Mouse (Mus musculus): ENCODE data around the gene Gm37240.

Gm37240 gene

DNA sequence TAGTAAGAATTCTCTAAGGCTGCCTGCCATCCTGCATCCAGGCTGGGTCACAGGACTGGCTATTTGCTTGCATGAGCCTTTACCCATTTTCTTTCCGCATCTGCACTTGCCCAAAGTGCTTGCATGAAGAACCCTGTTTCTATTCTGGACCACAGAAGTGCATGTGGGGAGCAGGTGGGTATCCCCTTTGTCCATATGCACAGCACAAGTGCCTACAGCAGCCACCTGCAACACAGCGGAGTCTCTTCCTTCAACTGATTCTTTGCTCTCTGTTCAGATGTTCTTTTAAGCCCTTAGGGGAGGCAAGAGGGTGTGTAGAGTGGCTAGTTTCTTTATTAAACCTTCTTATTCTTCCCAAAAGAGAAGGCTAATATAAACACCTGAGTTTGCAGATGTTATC is 1133.5 kb downstream of the Gm37240 start:
- DNase-seq (ENCODE audit: low spot score): no peak

DNA sequence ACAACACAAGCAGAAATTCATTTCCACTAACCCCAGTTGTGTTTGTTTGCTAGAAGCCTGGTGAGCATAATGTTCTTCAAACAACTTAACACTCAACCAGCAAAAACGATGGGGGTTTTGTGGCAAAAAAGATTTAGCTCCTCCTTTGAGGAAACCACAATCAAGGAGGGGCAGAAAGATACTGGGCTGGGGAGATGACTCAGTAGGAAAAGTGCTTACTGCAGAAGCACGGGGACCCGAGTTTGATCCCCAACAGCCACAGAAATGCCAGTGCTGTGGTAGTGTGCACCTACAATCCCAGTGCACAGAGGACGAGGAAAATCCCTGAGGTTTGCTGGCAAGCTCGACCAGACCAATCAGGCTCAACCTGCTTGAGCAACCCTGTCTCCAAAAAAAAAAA is 1138.1 kb downstream of the Gm37240 start:
- DNase-seq (ENCODE audit: low spot score): no peak

DNA sequence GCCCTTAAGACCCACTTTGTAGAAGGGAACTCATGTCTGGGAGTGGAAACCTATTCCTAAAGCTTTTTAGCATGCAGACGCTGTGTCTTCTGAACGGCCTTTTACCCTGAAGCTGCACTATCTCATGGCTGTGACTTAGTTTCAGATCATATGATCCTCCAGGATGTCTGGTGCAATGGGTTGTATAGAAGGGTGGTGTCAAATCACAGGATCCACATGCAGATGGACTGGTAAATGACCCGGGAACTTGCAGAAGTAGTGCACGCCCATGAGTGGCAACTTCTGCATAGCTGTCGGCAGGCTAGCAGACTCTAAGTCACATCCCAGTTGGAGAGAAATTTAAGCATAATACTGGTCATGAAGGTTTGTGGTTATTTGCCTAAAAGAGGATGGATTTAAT is 1139.2 kb downstream of the Gm37240 start:
- DNase-seq (ENCODE audit: low spot score): no peak

DNA sequence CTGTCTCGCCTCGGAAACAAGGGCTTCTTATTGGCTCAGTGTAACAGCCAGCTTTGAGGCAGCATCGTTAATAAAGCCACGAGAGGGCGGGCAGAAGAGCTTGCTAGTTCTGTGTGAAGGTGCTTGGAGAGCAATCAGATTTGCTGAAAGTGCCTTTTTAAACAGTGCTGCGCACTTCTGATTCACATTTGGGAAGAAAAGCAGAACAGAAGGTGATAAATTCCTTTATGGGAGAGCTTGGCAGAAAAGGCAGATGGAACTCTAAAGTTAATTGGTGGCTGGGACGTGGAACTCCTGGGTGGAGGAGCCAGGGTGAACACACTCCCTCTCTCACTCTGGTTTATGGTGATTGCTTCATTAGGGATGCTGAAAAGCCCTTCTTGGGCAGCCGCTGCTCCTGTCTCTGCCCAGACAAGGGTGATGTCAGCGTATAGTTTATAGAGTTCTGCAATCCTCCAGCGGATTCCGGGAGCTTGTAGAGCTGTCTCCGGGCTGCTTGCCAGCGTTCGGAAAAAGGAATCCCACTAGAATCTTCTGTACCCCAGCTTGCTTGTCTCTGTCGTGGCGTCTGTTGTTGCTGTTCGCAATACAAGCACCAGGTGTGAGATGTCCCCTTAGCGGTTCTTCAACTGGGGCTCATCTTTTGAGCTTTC is 1141.7 kb downstream of the Gm37240 start:
- DNase-seq (ENCODE audit: low spot score): peak; percentile 36

DNA sequence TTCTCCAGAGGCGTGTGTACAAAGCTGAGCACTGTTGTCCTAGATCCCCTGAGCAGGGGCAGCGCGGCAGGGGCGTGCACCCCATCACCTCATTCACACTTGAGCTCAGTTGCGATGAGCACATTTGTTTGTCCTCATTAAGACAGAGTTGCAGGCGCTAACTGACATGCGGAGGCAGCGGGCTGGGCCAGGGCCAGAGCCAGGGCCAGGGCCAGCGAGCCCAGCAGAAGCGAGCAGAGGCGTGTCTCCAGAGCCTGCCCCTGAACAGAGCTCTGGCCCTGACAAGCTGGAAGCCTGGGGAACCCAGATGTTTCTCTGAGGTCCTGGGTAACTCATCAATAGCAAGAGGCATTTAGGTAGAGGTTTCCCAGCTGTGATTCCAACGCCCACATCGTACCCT is 1142.6 kb downstream of the Gm37240 start:
- DNase-seq (ENCODE audit: low spot score): peak; percentile 35

DNA sequence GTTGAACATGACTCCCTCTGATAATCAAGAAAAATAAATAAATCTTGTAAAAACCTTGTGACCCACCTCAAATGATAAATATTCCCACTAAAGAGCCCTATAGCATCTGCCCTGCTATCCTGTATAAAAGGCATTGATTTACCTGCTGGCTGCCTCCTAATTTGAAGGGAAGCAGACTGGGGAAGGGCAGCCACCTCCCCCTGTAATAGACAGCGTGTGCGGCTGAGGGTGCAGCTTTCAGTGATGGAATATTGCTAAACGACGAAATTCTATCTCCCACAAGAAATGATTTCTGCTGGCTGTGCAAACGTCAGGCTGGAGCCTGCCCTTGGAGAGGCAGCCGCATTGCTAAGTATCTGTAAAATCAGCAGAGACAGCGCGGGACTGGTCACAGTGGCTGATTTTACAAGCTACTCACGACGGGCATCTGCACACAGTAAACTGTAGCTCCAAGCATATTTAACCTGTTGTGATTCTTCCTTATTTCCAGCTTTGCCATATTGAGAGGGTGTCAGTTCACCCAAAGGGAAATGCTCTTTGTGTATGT is 1147.2 kb downstream of the Gm37240 start:
- DNase-seq (ENCODE audit: low spot score): no peak

DNA sequence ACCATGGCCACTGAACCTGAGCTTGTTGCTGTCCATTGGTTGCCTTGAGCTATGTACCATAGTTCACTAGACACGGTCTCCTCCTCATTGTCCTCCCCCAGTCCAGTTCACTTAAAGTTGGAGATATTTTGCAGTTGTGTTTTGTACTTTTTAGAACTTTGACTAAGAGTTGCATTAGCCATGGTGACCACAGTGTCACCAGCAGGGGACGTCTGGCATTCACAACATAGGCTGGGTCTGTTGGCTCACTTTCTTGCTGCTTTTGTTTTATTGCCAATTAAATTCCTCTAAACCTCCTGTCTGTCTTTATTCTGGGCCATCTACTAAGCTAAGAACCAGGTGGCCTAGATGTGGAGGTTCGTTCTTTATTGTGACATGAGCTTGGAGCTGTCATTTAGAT is 1150.2 kb downstream of the Gm37240 start:
- DNase-seq (ENCODE audit: low spot score): no peak

DNA sequence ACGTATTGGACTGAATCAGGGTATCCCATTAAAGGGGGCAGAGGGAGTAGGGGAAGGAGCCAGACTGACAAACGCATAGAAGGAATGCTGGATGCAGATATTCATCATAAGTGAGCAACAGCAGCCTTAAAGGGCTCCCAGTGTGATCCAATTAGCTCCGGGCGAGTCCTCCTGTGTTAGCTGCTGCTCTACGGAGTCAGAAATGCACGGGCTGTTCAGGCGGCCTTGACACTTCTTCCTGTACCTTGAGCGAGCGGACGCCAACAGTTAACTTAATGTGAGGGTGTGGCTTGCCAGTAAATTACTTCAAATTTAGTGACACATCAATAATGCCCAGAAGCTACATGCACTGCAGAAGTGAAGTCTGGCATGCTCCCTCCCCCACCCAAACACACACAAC is 1151.6 kb downstream of the Gm37240 start:
- no peak for DNase-seq (ENCODE audit: low spot score)

DNA sequence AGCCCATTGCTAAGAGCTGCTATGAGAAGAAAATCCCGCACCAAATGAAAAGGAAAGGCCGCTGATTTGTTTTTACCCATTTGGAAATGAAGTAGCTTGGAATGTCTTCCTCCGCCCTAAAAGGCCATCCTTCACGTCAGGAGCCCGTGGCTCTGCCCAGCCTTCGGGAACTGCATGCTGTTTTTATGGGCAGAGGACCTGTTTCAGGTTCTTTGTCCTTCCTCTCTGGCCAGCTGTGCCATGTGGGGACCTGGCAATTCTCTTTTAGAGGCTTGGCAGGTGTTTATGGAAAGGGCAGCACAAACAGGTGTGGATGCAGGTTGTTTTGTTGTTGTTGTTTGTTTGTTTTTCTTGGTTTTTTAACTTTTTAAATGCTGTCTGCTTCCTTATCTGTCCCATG is 1154.8 kb downstream of the Gm37240 start:
- no peak for DNase-seq (ENCODE audit: low spot score)

DNA sequence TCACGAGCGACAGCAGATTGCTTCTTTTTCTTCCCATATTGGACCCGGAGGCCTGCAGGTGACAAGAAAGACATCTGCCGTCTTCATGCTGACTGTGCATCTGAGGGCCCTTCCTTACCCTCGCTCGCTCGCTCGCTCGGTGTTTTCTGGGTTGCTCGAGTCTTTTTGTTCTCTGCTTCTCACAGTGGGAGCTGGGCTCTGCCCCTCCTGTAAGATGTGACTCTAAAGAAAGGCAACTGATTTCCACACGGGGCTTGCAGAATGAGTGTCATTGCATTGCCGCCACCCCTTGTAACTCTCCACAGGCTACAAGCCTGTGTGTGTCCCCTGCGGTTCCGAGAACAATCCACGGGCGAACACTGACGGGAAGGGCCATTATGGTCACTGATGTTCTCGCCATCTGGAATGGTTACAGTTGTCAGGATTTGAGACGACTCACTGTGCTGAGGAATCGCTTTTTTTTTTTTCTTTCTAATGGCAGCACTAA is 1155.3 kb downstream of the Gm37240 start:
- DNase-seq (ENCODE audit: low spot score): no peak

DNA sequence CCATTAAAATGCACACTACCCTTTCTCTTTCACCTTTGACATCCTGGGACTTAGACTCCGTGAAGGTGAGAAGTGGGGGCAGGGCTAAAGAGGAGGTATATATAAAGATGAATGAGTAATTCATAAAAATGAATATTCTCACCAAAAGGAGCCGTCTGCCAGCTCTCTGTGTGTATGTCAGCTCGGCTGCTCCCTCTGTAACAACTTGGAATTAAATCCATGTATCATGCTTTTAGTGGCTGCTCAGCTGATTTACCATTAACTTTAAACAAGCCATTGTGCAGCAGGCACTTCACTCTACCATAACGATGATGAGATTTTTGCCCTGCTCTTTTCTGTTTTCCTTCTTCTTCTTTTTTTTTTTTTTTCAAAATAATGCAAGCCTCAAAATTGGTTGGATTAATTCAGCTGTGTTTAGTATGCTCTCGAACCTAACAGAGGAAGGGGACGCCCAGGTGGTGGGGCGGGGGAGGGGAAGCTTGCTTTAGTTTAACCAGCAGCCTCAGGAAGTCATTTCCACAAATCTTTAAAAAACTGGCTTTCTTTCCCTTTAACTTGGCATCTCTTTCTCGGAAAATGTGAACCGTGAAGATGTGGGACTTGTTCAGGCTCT is 1155.8 kb downstream of the Gm37240 start:
- DNase-seq (ENCODE audit: low spot score): no peak

DNA sequence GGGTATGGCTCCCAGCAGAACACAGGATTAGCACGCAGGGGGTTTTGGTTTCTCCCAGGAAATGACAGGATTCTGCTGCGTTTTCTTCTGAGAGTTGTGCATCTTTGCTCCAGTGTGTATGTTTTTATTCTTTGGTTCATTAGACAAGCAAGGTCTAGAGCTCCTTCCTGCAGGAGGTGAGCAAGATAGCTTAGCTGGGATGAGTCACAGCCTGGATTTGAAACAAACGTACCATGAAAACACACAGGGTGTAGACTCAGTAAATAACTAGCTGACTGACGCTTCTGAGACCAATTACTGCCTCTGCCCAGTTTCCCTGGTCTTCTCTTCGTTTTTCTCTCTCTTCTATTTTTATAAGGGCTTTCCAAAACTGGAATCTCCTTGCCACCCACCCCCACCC is 1156.3 kb downstream of the Gm37240 start:
- no peak for DNase-seq (ENCODE audit: low spot score)

DNA sequence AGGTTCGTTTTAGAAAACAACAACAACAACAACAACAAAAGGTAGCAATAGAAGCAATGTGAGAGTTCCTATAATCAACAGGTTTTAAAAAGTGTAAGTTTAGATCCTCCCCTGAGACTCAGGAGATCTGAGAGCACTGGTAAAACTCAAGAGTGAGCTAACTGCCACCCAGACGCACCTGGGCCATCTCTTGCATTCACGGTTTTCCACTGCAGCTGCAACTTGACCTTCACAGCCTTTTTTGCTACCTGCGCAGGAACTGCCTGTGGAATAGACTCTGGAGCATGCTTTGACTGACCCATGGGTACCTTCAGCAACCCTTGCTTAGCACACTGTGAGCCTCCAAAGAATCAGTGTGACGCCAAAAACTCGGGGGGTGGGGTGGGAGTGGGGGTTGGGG is 1157.5 kb downstream of the Gm37240 start:
- no peak for DNase-seq (ENCODE audit: low spot score)

DNA sequence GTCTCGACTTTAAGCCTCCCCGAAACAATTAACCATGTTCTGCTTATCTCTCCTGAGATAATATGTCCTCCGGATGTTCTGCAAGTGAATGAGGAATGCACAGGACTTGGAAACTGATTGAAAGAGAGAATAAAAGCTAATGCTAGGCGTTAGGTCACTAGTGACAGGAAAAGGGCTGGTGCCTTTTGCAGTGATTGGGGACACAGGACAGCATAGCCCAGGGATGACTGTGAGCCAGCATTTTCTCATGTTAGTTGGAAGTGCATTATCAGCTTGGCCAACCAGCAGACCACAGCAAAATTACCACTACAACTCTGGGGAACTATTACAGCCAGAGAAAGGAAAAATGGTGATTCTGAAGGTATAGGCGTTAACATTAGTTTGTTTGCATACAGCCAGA is 1163.3 kb downstream of the Gm37240 start:
- DNase-seq (ENCODE audit: low spot score): no peak

DNA sequence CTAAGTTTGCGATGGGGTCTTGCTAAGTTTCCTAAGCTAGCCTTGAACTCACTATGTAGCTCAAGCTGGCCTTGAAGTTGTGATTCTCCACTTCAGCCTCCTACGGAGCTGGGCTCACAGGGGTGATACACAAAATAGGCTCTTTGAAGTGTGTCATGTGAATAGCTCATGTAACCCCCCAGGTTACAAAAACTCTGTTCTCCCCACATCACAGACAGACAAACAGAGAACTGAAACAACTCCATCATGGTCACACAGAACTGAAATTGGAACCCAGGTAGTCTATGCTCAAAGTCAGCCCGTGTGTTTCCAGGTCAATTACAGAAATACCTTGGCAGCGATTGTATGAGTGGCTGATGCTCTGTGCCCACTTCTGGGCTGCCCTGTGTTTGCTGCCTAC is 1164.6 kb downstream of the Gm37240 start:
- DNase-seq (ENCODE audit: low spot score): no peak

DNA sequence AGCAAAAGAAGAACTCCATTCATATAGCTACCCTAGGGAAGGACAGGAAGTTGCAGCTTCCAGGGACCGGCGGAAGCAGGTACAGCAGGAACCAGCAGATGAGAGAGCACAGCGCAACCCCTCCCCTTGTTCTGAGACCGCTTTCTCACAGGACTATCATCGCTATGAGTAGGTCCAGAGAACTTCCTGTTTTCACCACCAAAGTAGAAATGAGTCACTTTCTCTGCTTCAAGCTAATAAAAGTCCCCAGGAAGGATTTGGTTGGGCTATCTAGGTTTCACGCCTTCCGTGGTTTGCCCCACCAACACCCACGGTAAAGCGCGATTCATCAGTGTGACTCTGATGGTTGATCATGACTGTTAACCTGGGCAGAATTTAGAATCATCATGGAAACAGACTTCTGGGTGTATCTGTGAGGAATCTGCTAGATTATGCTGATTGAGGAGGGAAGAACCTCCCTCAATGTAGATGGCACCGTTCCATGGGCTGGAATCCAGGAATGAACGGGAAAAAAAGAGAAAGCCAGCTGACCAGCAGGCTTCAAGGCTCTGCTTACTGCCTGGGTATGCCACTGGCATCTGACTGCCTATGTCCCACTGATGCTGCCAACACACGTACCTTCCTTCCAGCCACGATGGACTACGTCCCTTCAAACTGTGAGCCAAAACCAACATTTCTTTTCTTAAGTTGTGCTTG is 1172.1 kb downstream of the Gm37240 start:
- peak; percentile 26 for DNase-seq (ENCODE audit: low spot score)

DNA sequence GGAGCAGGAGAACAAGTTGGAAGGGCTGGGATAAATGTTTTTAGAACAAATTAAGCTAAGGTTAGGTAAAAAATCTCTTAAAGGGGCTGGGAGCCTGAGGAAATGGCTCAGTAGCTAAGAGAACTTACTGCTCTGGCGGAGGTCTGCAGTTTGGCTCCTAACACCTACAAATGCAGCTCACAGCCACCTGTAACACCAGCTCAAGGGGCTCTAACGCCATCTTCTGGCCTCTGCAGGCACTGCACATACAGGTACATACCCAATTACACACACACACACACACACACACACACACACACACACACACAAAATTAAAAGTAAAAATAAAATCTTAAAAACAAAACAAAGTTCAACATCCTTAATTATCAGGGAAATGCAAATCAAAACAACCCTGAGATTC is 1174.4 kb downstream of the Gm37240 start:
- no peak for DNase-seq (ENCODE audit: low spot score)

DNA sequence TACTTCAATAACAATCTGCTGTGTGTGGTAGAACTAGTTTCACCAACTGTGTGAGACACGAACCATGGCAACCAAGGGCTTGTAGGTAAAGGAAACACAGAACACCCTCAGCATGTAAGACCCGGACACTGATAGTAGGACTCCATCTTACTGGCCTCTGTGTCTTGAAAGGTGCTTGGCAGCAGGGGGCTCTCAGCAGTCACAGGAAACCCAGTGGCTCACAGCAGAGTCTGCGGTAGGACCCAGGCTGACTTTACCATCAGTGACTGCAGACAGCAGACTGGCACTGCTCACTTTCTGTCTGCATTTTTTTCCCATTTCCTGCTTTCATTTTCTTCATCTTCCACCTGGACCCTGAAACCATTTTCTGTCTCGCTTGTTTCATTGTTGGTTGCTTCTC is 1176.6 kb downstream of the Gm37240 start:
- DNase-seq (ENCODE audit: low spot score): no peak

DNA sequence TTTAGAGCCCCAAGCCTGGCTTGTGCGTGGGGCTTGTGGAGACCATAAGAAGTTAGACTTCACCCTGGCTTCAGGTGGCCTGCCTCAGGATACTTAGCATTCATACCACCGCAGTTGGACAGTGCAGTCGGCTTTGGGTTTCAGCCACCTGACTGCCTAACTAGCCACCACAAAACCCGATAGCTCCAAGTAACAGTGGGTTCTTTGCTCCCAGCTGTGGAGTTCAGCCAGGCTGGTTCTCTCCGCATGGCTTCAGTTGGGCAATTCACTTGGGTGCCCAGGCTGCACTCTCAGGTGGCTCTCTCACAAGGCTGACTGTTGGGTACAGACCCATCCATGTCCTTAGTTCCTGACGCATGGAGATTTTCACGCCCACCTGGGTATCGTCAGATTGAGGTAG is 1177.4 kb downstream of the Gm37240 start:
- DNase-seq (ENCODE audit: low spot score): no peak

DNA sequence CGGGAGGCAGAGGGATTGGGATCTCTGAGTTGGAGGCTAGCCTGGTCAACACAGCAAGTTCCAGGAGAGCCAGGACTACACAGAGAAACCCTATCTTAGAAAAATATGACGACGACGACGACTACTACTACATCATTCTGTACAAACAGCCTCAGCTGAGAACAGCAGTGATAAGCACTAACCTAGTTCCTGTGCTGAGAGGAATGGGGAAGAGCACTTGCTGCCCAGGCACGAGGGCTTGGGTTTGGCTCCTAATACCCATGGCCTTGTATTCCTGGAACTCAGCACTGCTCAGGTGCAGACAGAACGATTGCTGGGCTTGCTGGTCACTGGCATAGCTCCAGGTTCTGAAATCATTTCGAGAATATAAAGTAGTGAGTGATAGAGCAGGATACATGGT is 1178.2 kb downstream of the Gm37240 start:
- DNase-seq (ENCODE audit: low spot score): no peak

DNA sequence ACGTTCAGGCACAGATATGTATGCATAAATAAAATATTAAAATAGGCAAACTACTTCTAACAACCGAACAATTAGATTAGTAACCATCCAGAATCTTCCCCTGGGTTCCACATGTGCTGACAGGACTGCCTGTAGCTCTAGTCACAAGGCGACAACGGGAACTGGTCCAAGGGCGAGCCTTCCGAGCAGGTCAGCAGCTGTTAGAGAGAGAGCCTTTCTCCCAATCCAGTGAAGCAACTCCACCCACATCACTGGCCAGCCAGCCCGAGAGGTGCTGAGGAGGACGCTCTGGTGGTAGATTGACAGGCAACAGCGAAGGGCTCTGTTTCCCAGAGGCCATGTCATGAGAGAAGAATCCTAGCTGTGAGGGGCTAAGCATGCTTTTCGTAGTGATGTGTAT is 1178.8 kb downstream of the Gm37240 start:
- no peak for DNase-seq (ENCODE audit: low spot score)

DNA sequence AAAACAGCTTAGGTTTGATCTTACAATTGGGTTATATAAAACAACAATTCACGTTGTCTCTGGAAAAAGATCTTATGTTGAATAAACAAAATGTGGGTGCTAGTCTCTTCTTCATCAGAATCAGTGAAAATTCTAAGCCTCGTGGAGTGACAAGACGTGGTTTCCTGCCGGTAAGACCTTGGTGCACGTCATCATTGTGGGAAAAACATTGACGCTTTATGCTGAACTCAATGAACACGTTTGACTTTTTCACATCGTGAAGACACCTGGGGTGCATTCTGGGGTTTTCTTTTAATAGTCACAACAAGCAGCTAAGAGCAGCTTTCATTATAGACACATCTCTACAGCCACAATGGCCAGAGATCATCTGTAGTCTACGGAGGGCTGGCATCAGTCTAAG is 1182.1 kb downstream of the Gm37240 start:
- DNase-seq (ENCODE audit: low spot score): no peak

DNA sequence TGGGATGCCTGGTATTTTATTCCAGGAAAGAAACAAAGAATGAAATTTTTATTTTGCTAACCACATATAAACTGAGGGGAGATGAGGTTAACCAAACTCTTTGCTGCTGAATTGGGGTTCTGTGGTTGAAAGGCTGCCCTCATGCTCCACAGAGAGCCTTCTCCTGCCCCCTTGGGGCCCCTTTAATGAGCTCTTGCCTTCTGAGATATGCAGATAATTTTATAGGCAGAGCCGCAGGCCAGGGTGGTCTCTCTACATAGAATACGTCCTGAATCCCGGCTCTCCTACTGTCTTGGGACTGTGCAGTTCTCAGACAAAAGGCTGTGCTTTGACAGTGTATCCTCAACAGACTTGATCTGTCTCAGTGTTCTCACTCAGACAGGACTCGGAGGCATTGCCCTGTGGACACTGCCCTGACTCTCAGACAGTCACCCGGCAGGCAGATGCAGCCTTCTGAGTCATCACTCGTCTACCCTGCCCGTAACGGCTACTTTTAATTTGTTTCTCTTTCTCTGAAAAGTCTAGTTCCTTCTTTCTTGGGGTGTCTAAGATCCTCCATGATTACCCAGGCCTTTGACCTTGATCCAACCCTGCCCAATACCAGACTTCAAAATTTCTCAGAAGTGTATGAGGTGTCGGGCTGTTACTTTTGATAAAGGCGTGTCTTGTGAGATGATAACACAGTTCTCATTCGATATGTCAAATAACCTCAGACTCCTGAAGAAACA is 1184.1 kb downstream of the Gm37240 start:
- no peak for DNase-seq (ENCODE audit: low spot score)

Data from lung, postnatal 25 days (tissue).